Mouse (Mus musculus): Measurements from ENCODE around the gene Olfr1197. TPM values are rescaled to one million over a fixed set of nuclear protein-coding genes. Genes with fewer than 3 reads are reported as not detected.

Gene Olfr1197
- polyA plus RNA-seq (2017; shearing (Covaris generic)) = not detected

GRCm38 (mm10) chr2:88732266-88732665, at the start of gene Olfr1197:
Olfr1197 (minus strand) TSS chr2:88732366.

GRCm38 (mm10) chr2:88770388-88770787, 38.2 kb upstream of the Olfr1197 start, which contains the start of gene Olfr1200:
Olfr1200 (minus strand) TSS chr2:88770488.

GRCm38 (mm10) chr2:88760369-88760768, 28.2 kb upstream of the Olfr1197 start, which contains the start of gene Olfr1199:
Olfr1199 (minus strand) TSS chr2:88760469.

GRCm38 (mm10) chr2:88751270-88751669, 19.1 kb upstream of the Olfr1197 start, which contains the start of gene Olfr1198:
Olfr1198 (minus strand) TSS chr2:88751370.

GRCm38 (mm10) chr2:88704497-88704896, 27.7 kb downstream of the Olfr1197 start, which contains the start of gene Olfr1196:
Olfr1196 (minus strand) TSS chr2:88704597.

GRCm38 (mm10) chr2:88689087-88689486, 43.1 kb downstream of the Olfr1197 start, which contains the start of gene Olfr1195:
Olfr1195 (minus strand) TSS chr2:88689187.

Other genes starting within 250 kb of the Olfr1197 start
- 0.19 TPM for gene Olfr1184, start 248.8 kb downstream of the Olfr1197 start, polyA plus RNA-seq (2017; shearing (Covaris generic))
- gene Olfr1185-ps1, start 239.0 kb downstream of the Olfr1197 start, polyA plus RNA-seq (2017; shearing (Covaris generic)) = 0.05 TPM
- gene Olfr1186, start 213.8 kb downstream of the Olfr1197 start, polyA plus RNA-seq (2017; shearing (Covaris generic)) = not detected
- gene Olfr1188, start 175.4 kb downstream of the Olfr1197 start, polyA plus RNA-seq (2017; shearing (Covaris generic)) = not detected
- gene Olfr1189, start 145.9 kb downstream of the Olfr1197 start, polyA plus RNA-seq (2017; shearing (Covaris generic)) = not detected
- gene Olfr1191-ps1, start 91.8 kb downstream of the Olfr1197 start, polyA plus RNA-seq (2017; shearing (Covaris generic)) = 0.05 TPM
- gene Olfr1192-ps1, start 83.9 kb downstream of the Olfr1197 start, polyA plus RNA-seq (2017; shearing (Covaris generic)) = not detected
- gene Olfr1193, start 56.7 kb downstream of the Olfr1197 start, polyA plus RNA-seq (2017; shearing (Covaris generic)) = not detected
- 0.11 TPM for gene Olfr1195, start 43.2 kb downstream of the Olfr1197 start, polyA plus RNA-seq (2017; shearing (Covaris generic))
- not detected for gene Olfr1196, start 27.8 kb downstream of the Olfr1197 start, polyA plus RNA-seq (2017; shearing (Covaris generic))
- not detected for gene Olfr1198, start 19.0 kb upstream of the Olfr1197 start, polyA plus RNA-seq (2017; shearing (Covaris generic))
- not detected for gene Olfr1199, start 28.1 kb upstream of the Olfr1197 start, polyA plus RNA-seq (2017; shearing (Covaris generic))
- gene Olfr1200, start 38.1 kb upstream of the Olfr1197 start, polyA plus RNA-seq (2017; shearing (Covaris generic)) = not detected
- gene Olfr1201, start 60.7 kb upstream of the Olfr1197 start, polyA plus RNA-seq (2017; shearing (Covaris generic)) = not detected
- not detected for gene Olfr1202, start 82.1 kb upstream of the Olfr1197 start, polyA plus RNA-seq (2017; shearing (Covaris generic))
- gene Olfr1205, start 97.4 kb upstream of the Olfr1197 start, polyA plus RNA-seq (2017; shearing (Covaris generic)) = not detected
- not detected for gene Olfr1204, start 116.9 kb upstream of the Olfr1197 start, polyA plus RNA-seq (2017; shearing (Covaris generic))
- 0.11 TPM for gene Olfr1206, start 130.9 kb upstream of the Olfr1197 start, polyA plus RNA-seq (2017; shearing (Covaris generic))
- not detected for gene Olfr1208, start 169.9 kb upstream of the Olfr1197 start, polyA plus RNA-seq (2017; shearing (Covaris generic))
- gene Olfr1209, start 182.8 kb upstream of the Olfr1197 start, polyA plus RNA-seq (2017; shearing (Covaris generic)) = not detected
- gene Olfr1211, start 205.7 kb upstream of the Olfr1197 start, polyA plus RNA-seq (2017; shearing (Covaris generic)) = not detected
- gene Olfr1212, start 221.6 kb upstream of the Olfr1197 start, polyA plus RNA-seq (2017; shearing (Covaris generic)) = not detected
- gene Gm13762, start 247.9 kb upstream of the Olfr1197 start, polyA plus RNA-seq (2017; shearing (Covaris generic)) = not detected

Measured in CD4-positive, CD25-positive, alpha-beta regulatory T cell (primary cell).